Mouse (Mus musculus) lung, adult 2 months (tissue): ENCODE data around the gene Lhpp.

Experiments used
- CTCF ChIP-seq: fragments of 200-500 bp; IDR thresholded peaks from 2 replicates; pipeline ENCODE4 v1.5.1; 2011; ENCODE audit warnings: mild to moderate bottlenecking, low read length, control low read depth; ENCODE audit not compliant: insufficient read depth
- POLR2A ChIP-seq: fragments of 200-500 bp; IDR thresholded peaks from 2 replicates; pipeline ENCODE4 v1.6.1; 2011; ENCODE audit warnings: low read depth, mild to moderate bottlenecking, control low read depth, low read length, borderline replicate concordance; ENCODE audit errors: extremely low read depth

- TF ChIP-seq CTCF (no peak), POLR2A (no peak)
Measured at GRCm38 (mm10) chr7:132664815-132665214, 54.4 kb downstream of the Lhpp start.
